Mouse (Mus musculus) cerebellum, adult (tissue): ENCODE results near the gene Snrpa1.

Source experiments
- ATAC-seq: cut with Nextera tagmentation; 2 replicates; pipeline ENCODE4 v1.9.2; 2017; ENCODE audit warnings: mild to moderate bottlenecking, moderate library complexity, mixed read lengths; ENCODE audit not compliant: insufficient number of reproducible peaks, low FRiP score, low TSS enrichment

The Snrpa1 gene

GRCm38 (mm10) chr7:66076411-66076810 is 17.6 kb downstream of the Snrpa1 start:
- no peak for ATAC-seq

GRCm38 (mm10) chr7:66079364-66080230 is 20.8 kb downstream of the Snrpa1 start, which contains the start of gene Selenos:
Gene Selenos, plus strand, starts transcription at chr7:66079649.
- peak; percentile 99 for ATAC-seq

GRCm38 (mm10) chr7:66080231-66080613 is 21.4 kb downstream of the Snrpa1 start:
- ATAC-seq, result no peak

GRCm38 (mm10) chr7:66083757-66084156 is 25.0 kb downstream of the Snrpa1 start:
- no peak for ATAC-seq

GRCm38 (mm10) chr7:66084546-66084945 is 25.7 kb downstream of the Snrpa1 start:
- ATAC-seq, result no peak

- ATAC-seq, result no peak
Measured at GRCm38 (mm10) chr7:66087652-66088051, 28.8 kb downstream of the Snrpa1 start.

- ATAC-seq, result no peak
Measured at GRCm38 (mm10) chr7:66088077-66088476, 29.3 kb downstream of the Snrpa1 start.

GRCm38 (mm10) chr7:66090676-66091190 is 31.9 kb downstream of the Snrpa1 start:
- no peak for ATAC-seq

- ATAC-seq, result no peak
Measured at GRCm38 (mm10) chr7:66091553-66091952, 32.8 kb downstream of the Snrpa1 start.

- ATAC-seq, result no peak
Measured at GRCm38 (mm10) chr7:66092656-66093055, 33.9 kb downstream of the Snrpa1 start.

- ATAC-seq, result no peak
Measured at GRCm38 (mm10) chr7:66094141-66094540, 35.3 kb downstream of the Snrpa1 start.

GRCm38 (mm10) chr7:66098803-66099202 is 40.0 kb downstream of the Snrpa1 start:
- ATAC-seq, result no peak

- ATAC-seq, result no peak
Measured at GRCm38 (mm10) chr7:66101866-66102265, 43.1 kb downstream of the Snrpa1 start.

GRCm38 (mm10) chr7:66104531-66104930 is 45.7 kb downstream of the Snrpa1 start:
- no peak for ATAC-seq

GRCm38 (mm10) chr7:66105771-66106170 is 47.0 kb downstream of the Snrpa1 start:
- ATAC-seq, result no peak

- ATAC-seq, result no peak
Measured at GRCm38 (mm10) chr7:66106581-66107056, 47.8 kb downstream of the Snrpa1 start.

- ATAC-seq, result no peak
Measured at GRCm38 (mm10) chr7:66107206-66107605, 48.4 kb downstream of the Snrpa1 start.

- ATAC-seq, result no peak
Measured at GRCm38 (mm10) chr7:66107930-66108329, 49.1 kb downstream of the Snrpa1 start.

GRCm38 (mm10) chr7:66108961-66109854 is 50.4 kb downstream of the Snrpa1 start, which contains the start of gene Chsy1:
Gene Chsy1, plus strand, starts transcription at chr7:66109515.
- peak; percentile 69 for ATAC-seq

GRCm38 (mm10) chr7:66109855-66110635 is 51.2 kb downstream of the Snrpa1 start:
- peak; percentile 36; the same call in 1 of the 2 replicates for ATAC-seq
